Mouse (Mus musculus) kidney, embryonic 14.5 days (tissue): ENCODE measurements at regions not wholly inside any gene's neighbourhood (a gene's known extent, or its start where the extent isn't known, plus 50 kb on each side); places are given as distances from the start of the nearest gene placed in this dataset.

Experiments used
- ATAC-seq: fragments of 200-750 bp; cut with Nextera tagmentation; 2 replicates; pipeline ENCODE4 v1.8.0; 2017; ENCODE audit warnings: moderate number of reproducible peaks, mild to moderate bottlenecking, moderate TSS enrichment, moderate library complexity; ENCODE audit not compliant: low FRiP score, low TSS enrichment
- H3K27ac ChIP-seq: fragments of 300-500 bp; sonication (generic); 2 replicates; pipeline ENCODE4 v1.5.1; 2014; ENCODE audit warnings: low read depth, mild to moderate bottlenecking, low read length, moderate library complexity, mixed read lengths
- H3K27me3 ChIP-seq: fragments of 300-500 bp; sonication (generic); 2 replicates; pipeline ENCODE4 v1.6.1; 2014; ENCODE audit warnings: mild to moderate bottlenecking, low read length; ENCODE audit not compliant: control insufficient read depth, insufficient read depth
- H3K36me3 ChIP-seq: fragments of 300-500 bp; sonication (generic); 2 replicates; pipeline ENCODE4 v1.6.1; 2014; ENCODE audit warnings: low read length, mixed read lengths; ENCODE audit not compliant: control insufficient read depth, insufficient read depth
- H3K4me1 ChIP-seq: fragments of 300-500 bp; sonication (generic); 2 replicates; pipeline ENCODE4 v1.6.1; 2014; ENCODE audit warnings: low read length, mixed read lengths; ENCODE audit not compliant: control insufficient read depth, insufficient read depth
- H3K4me2 ChIP-seq: fragments of 300-500 bp; sonication (generic); replicated peaks from 2 replicates; pipeline ENCODE4 v1.6.1; 2014; ENCODE audit warnings: low read depth, mild to moderate bottlenecking, low read length
- H3K4me3 ChIP-seq: fragments of 300-500 bp; sonication (generic); 2 replicates; pipeline ENCODE4 v1.5.1; 2014; ENCODE audit warnings: mild to moderate bottlenecking, low read length
- H3K9ac ChIP-seq: fragments of 300-500 bp; sonication (generic); 2 replicates; pipeline ENCODE4 v1.6.1; 2014; ENCODE audit warnings: low read depth, mild to moderate bottlenecking, low read length, moderate library complexity
- H3K9me3 ChIP-seq: fragments of 300-500 bp; sonication (generic); 2 replicates; pipeline ENCODE4 v1.6.1; 2016; ENCODE audit warnings: low read length; ENCODE audit not compliant: control insufficient read depth
- WGBS: fragments of 180-500 bp; shearing (Covaris S2); extraction: QIAGEN DNeasy Blood & Tissue Kit; methylation state at CpG from one replicate; pipeline ENCODE4 v1.1.7; 2014; 5-methylcytosine and 5-hydroxymethylcytosine counted together

DNA sequence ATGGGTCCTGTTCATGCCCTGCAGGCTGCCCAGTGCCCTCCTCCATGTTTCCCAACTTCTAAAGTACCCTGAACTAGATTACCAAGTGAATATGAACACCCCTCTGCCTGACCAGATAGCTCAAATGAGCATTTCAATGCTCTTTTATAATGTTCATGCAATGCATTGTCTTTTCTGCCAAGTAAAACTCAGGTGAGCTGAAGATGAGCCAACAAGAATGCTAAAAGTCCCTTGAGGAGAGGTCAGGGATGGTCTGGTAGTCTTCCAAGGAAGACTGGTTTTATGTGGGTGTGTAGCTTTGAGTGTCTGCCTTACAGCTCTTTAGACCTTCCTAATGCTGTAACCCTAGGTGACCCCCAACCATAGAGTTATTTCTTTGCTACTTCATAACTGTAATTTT is 58.0 kb upstream of the Abca12 start:
- H3K9ac ChIP-seq, result no peak overlapping the region
- H3K4me3 ChIP-seq, result no peak overlapping the region
- H3K27ac ChIP-seq, result no peak overlapping the region
- no peak overlapping the region for H3K4me2 ChIP-seq
- ATAC-seq, result no peak
- no peaks in the 10 kb centered on the region for H3K4me1 ChIP-seq
- no peaks in the 10 kb centered on the region for H3K9me3 ChIP-seq
- no peaks in the 10 kb centered on the region for H3K36me3 ChIP-seq
- H3K27me3 ChIP-seq, result no peaks in the 10 kb centered on the region

DNA sequence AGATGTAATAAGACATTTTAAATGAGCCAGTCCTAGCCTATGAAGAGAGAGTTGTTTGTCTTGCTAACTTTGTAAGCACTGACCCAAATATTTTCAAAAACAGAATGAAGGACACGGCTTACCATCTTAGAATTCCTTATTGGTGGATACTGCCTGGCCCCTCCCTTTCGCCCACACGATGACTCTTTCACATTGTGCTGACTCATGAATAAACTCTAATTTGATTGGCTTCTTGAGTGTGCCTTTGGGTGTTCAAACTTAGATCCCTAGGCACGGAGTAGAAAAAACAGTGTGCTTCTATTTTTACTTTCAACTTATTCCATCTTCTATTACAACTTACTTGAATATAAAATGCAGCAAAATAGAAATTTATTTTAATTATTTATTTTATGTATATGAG is 68.4 kb upstream of the Abca12 start:
- Histone ChIP-seq H3K9me3 (no peaks in the 10 kb centered on the region), H3K4me2 (no peak overlapping the region), H3K4me1 (no peaks in the 10 kb centered on the region), H3K27me3 (no peaks in the 10 kb centered on the region), H3K27ac (no peak overlapping the region), H3K36me3 (no peaks in the 10 kb centered on the region), H3K9ac (no peak overlapping the region), H3K4me3 (no peak overlapping the region)
- 92% methylated on average over 4 of the region's 4 CpGs for WGBS
- no peak for ATAC-seq

DNA sequence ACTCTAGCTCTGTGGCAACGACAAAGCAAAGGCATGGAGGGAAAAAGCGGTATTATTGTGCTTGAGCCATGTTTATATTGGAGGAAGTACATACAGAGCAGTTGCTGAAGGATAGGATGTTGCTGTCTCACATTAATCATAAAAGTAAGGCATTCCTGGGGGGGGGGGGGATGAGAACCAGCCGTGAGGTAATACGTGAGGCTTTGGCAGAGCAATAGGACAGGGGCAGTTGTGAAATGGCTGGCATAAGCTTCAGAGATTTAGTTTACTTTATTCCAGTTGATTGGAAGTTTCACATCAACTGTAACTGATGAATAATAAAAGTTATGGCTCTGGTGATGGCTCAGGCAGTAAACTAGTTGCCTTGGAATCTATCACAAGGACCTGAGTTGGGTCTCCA is 62.4 kb upstream of the Atic start:
- no peaks in the 10 kb centered on the region for H3K4me1 ChIP-seq
- 77% methylated on average over 4 of the region's 4 CpGs for WGBS
- no peak overlapping the region for H3K4me3 ChIP-seq
- H3K27ac ChIP-seq, result no peak overlapping the region
- H3K4me2 ChIP-seq, result no peak overlapping the region
- H3K9ac ChIP-seq, result no peak overlapping the region
- H3K36me3 ChIP-seq, result no peaks in the 10 kb centered on the region
- no peaks in the 10 kb centered on the region for H3K9me3 ChIP-seq
- no peak for ATAC-seq
- no peaks in the 10 kb centered on the region for H3K27me3 ChIP-seq

DNA sequence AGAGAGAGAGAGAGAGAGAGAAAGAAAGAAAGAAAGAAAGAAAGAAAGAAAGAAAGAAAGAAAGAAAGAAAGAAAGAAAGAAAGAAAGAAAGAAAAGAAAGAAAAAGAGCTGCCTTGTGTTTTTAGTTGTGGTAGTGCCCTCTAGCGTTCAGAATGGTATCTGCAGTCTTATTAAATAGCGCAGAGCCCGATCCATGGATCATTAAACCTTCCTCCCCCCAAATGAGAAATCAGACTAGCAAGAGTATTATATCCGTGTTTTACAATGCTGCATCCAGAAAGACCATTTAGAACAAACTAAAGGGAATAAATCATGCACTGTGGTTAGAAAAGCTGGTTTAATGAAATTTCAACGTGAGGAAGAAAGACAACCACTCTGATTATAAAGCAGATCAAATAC is 51.1 kb upstream of the Atic start:
- Histone ChIP-seq H3K4me2 (peak overlapping the region; percentile 22), H3K4me3 (no peak overlapping the region), H3K27me3 (no peaks in the 10 kb centered on the region), H3K9me3 (no peaks in the 10 kb centered on the region), H3K27ac (no peak overlapping the region), H3K9ac (no peak overlapping the region), H3K36me3 (no peaks in the 10 kb centered on the region), H3K4me1 (no peaks in the 10 kb centered on the region)
- WGBS, result 1% methylated on average over 5 of the region's 5 CpGs
- no peak for ATAC-seq

DNA sequence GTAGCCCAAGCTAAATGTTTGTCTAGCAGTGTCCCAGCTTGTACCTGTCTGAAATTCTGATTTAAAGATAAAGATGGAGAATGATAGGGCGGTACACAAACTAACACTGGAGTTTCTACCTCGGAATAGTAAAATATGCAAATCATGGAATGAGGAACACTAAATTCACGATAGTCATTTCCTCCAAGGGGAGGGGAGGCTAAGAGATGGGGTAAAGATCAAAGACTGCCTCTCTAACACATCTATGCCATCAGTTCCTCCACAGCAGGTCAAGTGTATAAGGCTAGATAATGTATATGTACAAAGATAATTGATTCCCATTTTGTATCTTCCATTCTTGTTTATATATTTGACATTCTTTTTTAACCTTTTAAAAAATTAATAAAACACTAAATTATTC is 50.4 kb upstream of the Atic start:
- Histone ChIP-seq H3K27me3 (no peaks in the 10 kb centered on the region), H3K9me3 (no peaks in the 10 kb centered on the region), H3K4me2 (no peak overlapping the region), H3K36me3 (no peaks in the 10 kb centered on the region), H3K9ac (no peak overlapping the region), H3K27ac (no peak overlapping the region), H3K4me3 (no peak overlapping the region), H3K4me1 (no peaks in the 10 kb centered on the region)
- ATAC-seq, result no peak
- WGBS, result 39% methylated on average over 3 of the region's 3 CpGs
